Mouse (Mus musculus) olfactory bulb, adult 2 months (tissue): ENCODE results near the gene Dynll2.

ENCODE experiments used
- CTCF ChIP-seq: fragments of 200-500 bp; IDR thresholded peaks from 2 replicates; pipeline ENCODE4 v1.5.1; 2012; ENCODE audit warnings: low read depth, mild to moderate bottlenecking, low read length, moderate library complexity; ENCODE audit not compliant: insufficient read depth
- POLR2A ChIP-seq: fragments of 200-500 bp; IDR thresholded peaks from 2 replicates; pipeline ENCODE4 v1.6.1; 2012; ENCODE audit warnings: mild to moderate bottlenecking, low read depth, low read length, moderate library complexity; ENCODE audit not compliant: insufficient read depth

DNA sequence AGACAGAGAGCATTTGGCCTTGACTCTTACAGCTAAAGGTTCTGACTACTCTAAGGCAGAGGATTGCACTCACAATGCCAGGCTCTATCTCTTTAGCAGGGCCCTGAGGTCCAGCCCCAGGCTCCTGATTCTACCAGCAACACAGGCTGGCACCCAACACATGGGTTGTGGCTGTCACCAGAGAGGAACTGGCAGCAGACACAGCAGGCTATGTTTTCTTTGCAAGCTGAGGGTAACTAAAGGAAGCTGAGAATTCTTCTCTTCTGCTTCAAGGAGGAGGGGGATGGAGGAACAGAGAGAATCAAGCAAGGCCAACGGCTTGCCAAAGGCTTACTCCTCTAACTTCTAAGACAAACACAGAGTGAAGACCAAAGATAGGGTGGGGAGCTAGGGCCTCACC is 21.3 kb upstream of the Dynll2 start:
- no peak for TF ChIP-seq CTCF
- no peak for TF ChIP-seq POLR2A
